Mouse (Mus musculus): ENCODE data around the gene Cdyl. TPM values are rescaled to one million over a fixed set of nuclear protein-coding genes. Genes with fewer than 3 reads are reported as not detected.
A peak's percentile ranks its signal among the peaks of the same experiment; 100 is the strongest.
"Not testable (repeated sequence)": the region's sequence is repeated elsewhere in the genome, so short reads cannot be mapped to it uniquely, and the experiment has no call there.

Cdyl gene
- total RNA-seq, 2 experiments from 2014 or later, result 14.1 to 18.5 TPM

GRCm38 (mm10) chr13:35822795-35823194 lies 163.2 kb downstream of the Cdyl start:
- no peak for DNase-seq (ENCODE audit: low spot score in 2 of 2)

GRCm38 (mm10) chr13:35825639-35826038 lies 166.0 kb downstream of the Cdyl start:
- DNase-seq (ENCODE audit: low spot score in 2 of 2), result no peak

- no peak for DNase-seq (ENCODE audit: low spot score in 2 of 2)
Observed at GRCm38 (mm10) chr13:35832676-35833075, 173.0 kb downstream of the Cdyl start.

- no peak for DNase-seq (ENCODE audit: low spot score in 2 of 2)
Observed at GRCm38 (mm10) chr13:35833941-35834340, 174.3 kb downstream of the Cdyl start.

- DNase-seq (ENCODE audit: low spot score in 2 of 2), result no peak
Observed at GRCm38 (mm10) chr13:35835669-35836068, 176.0 kb downstream of the Cdyl start.

GRCm38 (mm10) chr13:35836501-35836900 lies 176.9 kb downstream of the Cdyl start:
- DNase-seq (ENCODE audit: low spot score in 2 of 2), result not testable (repeated sequence)

- no peak for DNase-seq (ENCODE audit: low spot score in 2 of 2)
Observed at GRCm38 (mm10) chr13:35840102-35840501, 180.5 kb downstream of the Cdyl start.

GRCm38 (mm10) chr13:35843383-35843782 lies 183.8 kb downstream of the Cdyl start:
- DNase-seq (ENCODE audit: low spot score in 2 of 2), result no peak

- DNase-seq (ENCODE audit: low spot score in 2 of 2), result no peak
Observed at GRCm38 (mm10) chr13:35845306-35845705, 185.7 kb downstream of the Cdyl start.

GRCm38 (mm10) chr13:35848694-35849093 lies 189.1 kb downstream of the Cdyl start:
- DNase-seq (ENCODE audit: low spot score in 2 of 2), result no peak

GRCm38 (mm10) chr13:35851581-35851980 lies 191.9 kb downstream of the Cdyl start:
- DNase-seq (ENCODE audit: low spot score in 2 of 2), result no peak

- no peak for DNase-seq (ENCODE audit: low spot score in 2 of 2)
Observed at GRCm38 (mm10) chr13:35852851-35853575, 193.4 kb downstream of the Cdyl start.

- no peak for DNase-seq (ENCODE audit: low spot score in 2 of 2)
Observed at GRCm38 (mm10) chr13:35857486-35857885, 197.9 kb downstream of the Cdyl start.

- no peak for DNase-seq (ENCODE audit: low spot score in 2 of 2)
Observed at GRCm38 (mm10) chr13:35860916-35861315, 201.3 kb downstream of the Cdyl start.

GRCm38 (mm10) chr13:35870659-35871058 lies 211.0 kb downstream of the Cdyl start:
- no peak for DNase-seq (ENCODE audit: low spot score in 2 of 2)

GRCm38 (mm10) chr13:35871107-35871506 lies 211.5 kb downstream of the Cdyl start:
- DNase-seq (ENCODE audit: low spot score in 2 of 2), result no peak

GRCm38 (mm10) chr13:35875396-35875795 lies 215.8 kb downstream of the Cdyl start:
- DNase-seq (ENCODE audit: low spot score in 2 of 2), result no peak

GRCm38 (mm10) chr13:35878282-35878681 lies 218.6 kb downstream of the Cdyl start:
- no peak for DNase-seq (ENCODE audit: low spot score in 2 of 2)

GRCm38 (mm10) chr13:35879068-35879467 lies 219.4 kb downstream of the Cdyl start:
- no peak for DNase-seq (ENCODE audit: low spot score in 2 of 2)

GRCm38 (mm10) chr13:35879519-35879918 lies 219.9 kb downstream of the Cdyl start:
- no peak for DNase-seq (ENCODE audit: low spot score in 2 of 2)

GRCm38 (mm10) chr13:35880555-35881046 lies 221.0 kb downstream of the Cdyl start:
- peak; percentile 42 to 67 for DNase-seq (ENCODE audit: low spot score in 2 of 2)

GRCm38 (mm10) chr13:35886121-35886725 lies 226.6 kb downstream of the Cdyl start:
- DNase-seq (ENCODE audit: low spot score in 2 of 2), result no peak

- no peak for DNase-seq (ENCODE audit: low spot score in 2 of 2)
Observed at GRCm38 (mm10) chr13:35892866-35893265, 233.2 kb downstream of the Cdyl start.
